Mouse (Mus musculus) embryo, embryonic 9.5 days (tissue): Measurements from ENCODE around the gene Zdhhc21.

Experiments used
- DNase-seq: peaks from one replicate; pipeline ENCODE4 v3.0.0-alpha.2; 2017; ENCODE audit errors: extremely low spot score

The Zdhhc21 gene

DNA sequence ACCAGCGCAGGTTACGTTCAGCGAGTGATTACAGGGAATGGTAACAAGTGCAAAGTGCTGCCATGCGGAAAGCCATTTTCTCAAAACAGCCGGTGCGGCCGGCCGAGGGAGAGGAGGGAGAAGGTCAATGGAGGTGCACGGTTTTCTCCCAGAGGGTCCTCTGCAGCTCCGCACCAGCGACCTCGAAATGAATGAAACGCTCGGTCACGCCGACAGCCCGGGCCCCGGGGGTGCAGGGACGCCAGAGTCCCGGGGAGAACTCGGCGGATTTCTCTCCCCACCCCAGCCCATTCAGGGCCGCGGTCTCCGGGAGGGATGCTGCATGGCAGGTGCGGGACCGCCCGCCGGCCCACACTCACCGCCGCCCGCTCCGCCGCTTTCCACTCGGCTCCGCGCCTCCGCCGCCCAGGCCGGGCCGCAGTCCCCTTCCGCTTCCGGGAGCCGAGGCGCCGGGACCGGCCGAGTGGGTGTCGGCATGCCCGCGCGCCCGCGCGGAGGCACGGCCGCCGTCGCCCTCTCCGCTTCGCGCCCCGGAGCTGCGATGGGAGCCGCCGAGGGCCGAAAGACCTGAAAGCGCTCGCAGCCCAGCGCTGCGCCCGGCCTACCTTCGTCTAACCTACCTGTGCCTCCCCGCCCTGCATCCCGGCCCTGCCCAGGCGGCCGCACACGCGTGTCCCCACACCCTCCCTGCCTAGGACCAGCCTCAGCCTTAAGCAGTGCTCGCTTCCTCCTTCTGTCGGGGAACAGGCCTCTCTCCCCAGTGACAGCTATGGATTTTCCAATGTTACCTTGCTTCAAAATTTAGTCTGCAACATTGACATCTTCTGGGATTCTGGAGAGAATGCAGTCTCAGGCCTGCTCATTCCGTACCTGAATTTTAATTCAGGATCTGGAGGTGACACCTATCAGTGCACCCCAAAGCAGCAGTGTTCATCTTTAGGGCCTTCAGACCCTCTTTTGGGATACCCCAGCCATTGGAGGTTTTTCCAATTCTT is at the start of gene Zdhhc21:
Gene Zdhhc21 (minus strand): TSS at position 828 of the 995 bp plus-strand sequence.
- peak; percentile 69 for DNase-seq

GRCm38 (mm10) chr4:82895227-82895626 is 35.5 kb upstream of the Zdhhc21 start:
- no peak for DNase-seq

DNA sequence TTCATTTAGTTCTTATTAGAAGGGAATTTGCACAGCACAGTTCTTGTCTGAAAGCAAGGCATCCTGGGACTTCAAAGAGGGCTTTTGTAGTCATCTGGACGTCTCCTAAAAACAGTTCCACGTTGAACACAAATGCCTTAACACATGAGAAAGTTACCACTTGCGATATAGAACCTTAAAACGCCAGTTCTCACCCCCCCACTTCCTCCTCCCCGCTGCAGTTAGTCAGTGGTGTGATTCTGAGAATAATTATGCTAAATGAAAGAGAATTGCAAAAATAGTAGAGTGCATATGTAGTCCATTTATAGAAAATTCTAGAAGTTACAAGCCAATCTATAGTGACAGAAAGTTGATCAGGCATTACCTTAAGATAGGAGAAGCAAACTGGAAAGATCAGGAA is 32.5 kb upstream of the Zdhhc21 start:
- no peak for DNase-seq

GRCm38 (mm10) chr4:82891566-82891965 is 31.8 kb upstream of the Zdhhc21 start:
- no peak for DNase-seq

DNA sequence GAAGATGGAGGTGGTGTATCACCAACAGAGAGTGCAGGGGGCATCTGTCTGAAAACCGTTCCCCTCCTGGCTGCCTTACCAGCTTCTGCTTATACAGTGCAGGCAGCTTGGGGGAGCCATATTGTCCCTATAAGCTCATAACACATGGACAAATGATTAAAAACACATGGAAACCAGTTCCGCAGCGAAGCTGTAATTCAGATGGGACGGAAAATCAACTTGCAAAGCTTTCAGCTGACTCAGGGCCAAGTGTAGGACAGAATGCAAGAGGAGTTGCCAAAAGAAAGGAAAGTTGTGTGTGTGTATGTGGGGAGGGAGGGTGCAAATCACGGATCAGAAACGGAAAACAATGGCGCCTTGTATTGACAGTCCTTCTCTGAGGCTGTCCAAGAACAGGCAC is 31.3 kb upstream of the Zdhhc21 start:
- DNase-seq = no peak

DNA sequence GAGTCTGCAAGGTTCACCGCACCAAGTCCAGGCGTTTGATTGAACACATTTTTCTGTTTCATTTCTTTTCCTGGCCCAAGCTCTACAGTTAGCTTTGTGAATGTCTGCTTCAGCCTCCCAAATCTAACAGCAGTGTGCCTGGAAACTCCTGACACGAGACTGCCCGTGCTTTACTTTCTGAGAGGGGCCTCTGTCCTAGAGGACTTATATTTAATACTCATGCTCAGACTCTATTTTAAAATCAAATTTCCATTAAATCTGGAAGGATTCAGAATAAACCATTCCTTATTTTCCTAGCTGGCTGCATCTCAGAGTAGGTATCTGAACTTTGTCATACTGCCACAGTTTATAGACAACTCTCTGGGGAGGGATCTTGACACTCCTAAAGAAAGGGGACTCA is 30.8 kb upstream of the Zdhhc21 start:
- DNase-seq = no peak

DNA sequence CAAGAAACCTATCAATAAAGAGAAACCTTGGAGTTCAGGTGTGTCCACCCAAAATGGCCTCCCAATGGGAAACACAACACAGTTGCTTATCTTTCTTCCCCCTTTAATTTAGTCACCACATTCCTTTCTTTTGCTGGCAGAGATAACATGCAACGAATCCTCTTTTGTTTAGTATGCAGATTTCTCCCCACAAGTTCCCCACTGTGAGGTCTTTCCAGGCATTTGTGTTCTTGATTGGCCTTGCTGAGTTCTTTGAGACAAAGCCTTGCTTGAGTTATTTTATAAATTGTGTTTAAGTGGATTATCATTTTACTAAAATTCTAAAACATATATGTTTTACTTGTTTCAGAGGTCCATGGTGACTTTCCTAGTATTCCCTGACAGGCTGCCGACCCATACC is 26.4 kb upstream of the Zdhhc21 start:
- no peak for DNase-seq

DNA sequence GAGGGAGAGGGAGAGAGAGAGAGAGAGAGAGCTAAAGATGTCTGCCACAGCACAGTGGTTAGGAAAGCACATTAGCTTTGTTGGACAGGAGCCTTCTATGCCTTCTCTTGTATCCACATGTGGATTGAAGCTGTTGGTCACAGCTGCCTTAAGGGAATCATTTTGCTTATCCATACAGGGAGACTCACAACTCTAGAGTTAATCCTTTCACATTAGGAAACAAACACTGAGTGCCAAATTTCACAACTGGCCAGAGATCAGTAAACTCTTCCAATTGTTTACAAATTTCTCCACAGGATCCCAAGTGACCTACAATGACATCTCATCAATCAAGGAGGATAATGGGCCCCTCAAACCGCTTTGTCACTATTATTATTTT is 25.8 kb upstream of the Zdhhc21 start:
- no peak for DNase-seq

DNA sequence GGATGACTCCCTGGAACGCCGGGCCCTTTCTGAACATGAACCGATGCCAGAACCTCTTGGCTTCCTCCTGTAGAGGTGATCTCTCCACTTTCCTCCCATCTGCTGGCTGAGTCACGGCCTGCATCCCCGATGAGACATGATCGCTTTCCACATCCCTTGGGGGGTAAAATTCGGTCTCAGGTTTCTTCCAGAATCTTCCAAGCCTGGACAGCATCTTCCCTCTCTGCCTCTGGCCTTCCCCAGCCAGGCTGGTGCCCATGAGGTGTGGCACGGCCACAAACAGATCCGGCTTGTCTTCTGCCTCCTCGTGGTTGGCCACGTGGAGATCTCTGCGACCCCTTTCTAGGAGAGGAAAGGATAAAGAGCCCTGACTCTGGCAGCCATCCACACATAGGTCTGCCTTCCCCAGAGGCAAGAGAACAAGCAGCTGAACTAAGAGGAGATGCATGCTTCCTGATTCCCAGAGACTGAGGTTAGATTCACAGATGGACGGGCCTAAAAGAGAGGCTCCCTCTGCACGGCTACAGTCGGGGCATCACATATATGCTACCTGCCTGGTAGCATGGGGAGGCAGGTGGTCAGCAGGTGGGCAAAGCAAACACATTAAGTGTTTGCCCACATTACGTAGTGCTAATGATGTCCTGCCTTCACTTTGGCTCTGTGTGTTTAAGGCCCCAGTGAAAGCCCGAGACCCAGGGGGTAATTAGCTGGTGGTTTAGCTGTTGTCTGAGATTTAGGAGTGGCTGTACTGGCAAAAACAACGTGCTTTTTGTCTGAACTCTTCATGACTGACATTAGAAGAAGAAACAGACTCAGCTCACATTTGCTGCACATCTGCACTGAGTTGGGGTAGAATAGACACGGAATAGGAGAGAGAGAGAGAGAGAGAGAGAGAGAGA is 25.1 kb upstream of the Zdhhc21 start, which contains the start of gene Cer1:
Gene Cer1 (minus strand): TSS at position 513 of the 899 bp plus-strand sequence.
- peak; percentile 10 for DNase-seq

GRCm38 (mm10) chr4:82882500-82882899 is 22.7 kb upstream of the Zdhhc21 start:
- no peak for DNase-seq

GRCm38 (mm10) chr4:82881366-82881765 is 21.6 kb upstream of the Zdhhc21 start:
- no peak for DNase-seq

DNA sequence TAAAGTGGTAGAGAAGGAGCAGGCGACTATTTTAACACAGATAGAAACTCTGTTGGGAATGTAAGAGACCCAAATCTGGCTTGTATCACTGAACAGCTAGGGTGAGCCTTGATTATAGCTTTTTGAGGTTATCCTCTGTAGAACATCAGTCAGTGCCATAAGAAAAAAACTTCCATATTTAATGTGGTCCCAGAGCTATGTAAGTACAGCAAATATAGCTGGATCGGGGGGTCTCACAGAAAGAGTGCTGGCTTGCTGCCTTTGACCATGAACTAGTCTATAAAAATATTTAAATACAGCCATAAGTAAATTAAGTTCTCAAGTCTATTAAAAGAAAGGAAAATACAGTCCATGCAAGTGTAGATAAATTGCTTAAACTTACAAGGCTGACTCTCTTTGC is 20.5 kb upstream of the Zdhhc21 start:
- no peak for DNase-seq

GRCm38 (mm10) chr4:82879152-82879551 is 19.4 kb upstream of the Zdhhc21 start:
- DNase-seq = no peak

GRCm38 (mm10) chr4:82876656-82877055 is 16.9 kb upstream of the Zdhhc21 start:
- DNase-seq = no peak

DNA sequence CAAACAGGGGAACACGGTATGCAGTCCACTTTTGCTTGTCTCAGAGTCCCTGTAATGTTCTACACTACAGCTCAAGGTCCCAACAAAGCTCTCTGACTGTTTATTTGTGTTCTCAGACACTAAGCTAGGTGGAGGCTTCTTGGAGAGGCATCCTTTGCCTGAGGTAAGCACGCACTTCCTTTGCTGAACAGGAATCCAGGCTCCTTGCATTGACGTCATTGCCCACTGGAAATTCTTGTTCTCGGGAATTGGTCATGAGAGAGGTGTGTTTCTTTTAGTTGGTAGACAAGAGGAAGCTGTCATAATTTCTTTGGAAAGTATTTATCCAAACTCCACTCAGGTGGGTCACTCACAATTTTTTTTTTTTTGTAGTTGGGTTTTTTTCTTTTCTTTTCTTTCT is 15.8 kb upstream of the Zdhhc21 start:
- DNase-seq = no peak

- DNase-seq = no peak
Observed at GRCm38 (mm10) chr4:82874791-82875190, 15.0 kb upstream of the Zdhhc21 start.

DNA sequence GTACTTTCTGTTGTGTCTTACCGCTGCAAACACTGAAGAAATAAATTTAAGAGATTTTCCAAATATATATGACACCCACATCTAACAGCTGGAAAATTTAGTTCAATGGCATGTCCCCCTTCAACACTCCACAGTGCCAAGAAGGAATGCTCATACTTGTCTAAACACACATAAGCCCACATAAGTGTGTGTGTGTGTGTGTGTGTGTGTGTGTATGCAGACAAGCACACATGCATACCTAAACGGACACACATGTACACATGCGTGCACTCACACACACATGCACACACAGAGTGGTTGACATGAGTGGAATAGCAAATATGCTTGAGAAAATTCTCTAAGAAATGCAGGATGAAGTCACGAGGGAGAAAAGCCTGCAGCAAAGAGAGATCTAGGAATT is 12.8 kb upstream of the Zdhhc21 start:
- DNase-seq = no peak

DNA sequence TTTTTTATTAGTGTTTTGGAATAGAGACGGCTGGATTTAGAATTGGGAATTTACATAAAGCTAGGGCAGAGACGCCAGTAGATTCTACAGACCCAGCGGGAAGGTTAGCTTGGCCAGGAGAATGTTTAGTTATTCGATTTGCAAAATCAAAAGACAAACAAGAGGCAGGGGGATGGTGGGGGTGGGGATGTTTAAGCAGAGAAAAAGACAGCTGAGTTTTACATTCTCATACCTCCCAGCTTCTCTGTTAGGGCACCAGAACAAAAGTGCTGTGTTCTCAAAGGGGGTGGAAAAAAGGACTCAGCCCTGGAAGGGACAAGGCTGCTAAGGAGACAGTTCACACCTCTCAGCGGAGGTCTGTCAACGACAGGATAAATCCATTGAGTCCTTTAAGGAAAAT is 12.4 kb upstream of the Zdhhc21 start:
- DNase-seq = no peak

GRCm38 (mm10) chr4:82870931-82871330 is 11.2 kb upstream of the Zdhhc21 start:
- no peak for DNase-seq

DNA sequence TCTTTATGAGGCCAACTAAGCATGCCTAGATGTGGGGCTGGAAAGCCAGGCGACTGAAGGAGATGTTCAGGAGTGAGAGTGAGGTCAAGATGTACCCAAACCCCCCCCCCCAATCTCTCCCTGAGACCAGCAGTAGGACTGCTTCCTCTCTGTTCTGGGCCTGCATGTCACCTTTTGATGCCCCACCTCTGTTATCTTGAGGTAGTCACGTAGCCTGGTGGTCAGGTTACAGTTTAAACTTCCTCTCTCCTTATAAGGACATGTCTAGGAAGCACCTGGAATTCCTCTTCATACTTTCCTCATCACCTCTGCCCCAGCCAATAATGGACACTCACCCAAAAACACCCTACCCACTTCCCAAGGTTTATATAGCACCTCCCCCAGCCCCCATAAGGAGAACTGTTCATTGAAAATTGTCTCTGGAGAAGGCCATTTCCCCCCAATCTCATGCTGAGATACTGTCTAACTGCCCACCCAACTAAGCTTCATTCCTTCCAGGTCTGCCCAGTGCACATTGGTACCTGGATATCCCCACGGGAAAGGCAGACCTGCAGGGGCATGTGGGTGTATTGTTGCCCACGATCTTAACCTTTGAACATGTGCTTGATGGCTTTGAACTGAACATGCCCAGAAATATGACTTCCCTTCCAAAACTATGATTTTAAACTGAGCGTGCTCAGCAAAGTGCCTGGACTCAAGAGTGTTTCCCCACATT is 8.1 kb upstream of the Zdhhc21 start:
- no peak for DNase-seq

DNA sequence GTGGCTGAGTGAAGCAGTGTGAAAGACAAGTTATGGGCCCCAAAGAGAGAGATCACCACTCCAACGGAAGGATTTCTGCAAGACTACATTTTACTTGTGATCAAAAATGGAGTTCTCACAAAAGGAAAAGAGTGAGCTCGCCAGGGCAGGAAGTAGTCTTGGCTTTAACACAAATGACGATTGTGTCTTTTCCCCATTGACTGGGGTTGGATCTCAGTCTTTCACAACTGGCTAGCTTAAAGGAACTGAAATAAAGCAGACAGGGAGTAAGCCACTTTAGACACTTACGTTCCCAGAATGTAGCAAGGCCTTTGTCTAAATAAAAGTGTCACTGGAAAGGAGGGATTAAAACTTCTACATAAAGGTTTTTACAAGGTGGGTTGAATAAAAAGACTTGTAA is 7.4 kb upstream of the Zdhhc21 start:
- DNase-seq = no peak
